Mouse (Mus musculus) heart, adult 2 months (tissue): Measurements from ENCODE around the gene Asb1. TPM values are rescaled to one million over a fixed set of nuclear protein-coding genes. Genes with fewer than 3 reads are reported as not detected.

Experiments
- DNase-seq, 2 experiments: peaks; one replicate each; pipeline ENCODE4 v3.0.0; 2021
- H3K27ac ChIP-seq: fragments of 200-600 bp; 2 replicates; pipeline ENCODE4 v1.8.1; 2022
- H3K27me3 ChIP-seq: fragments of 200-500 bp; 2 replicates; pipeline ENCODE4 v1.6.1; 2012; ENCODE audit warnings: mild to moderate bottlenecking, low read length, inconsistent platforms, mixed read lengths; ENCODE audit not compliant: control insufficient read depth, insufficient read depth
- H3K36me3 ChIP-seq: fragments of 200-500 bp; 2 replicates; pipeline ENCODE4 v1.6.1; 2012; ENCODE audit warnings: low read length, inconsistent platforms; ENCODE audit not compliant: control insufficient read depth, insufficient read depth
- H3K4me1 ChIP-seq: fragments of 200-500 bp; 2 replicates; pipeline ENCODE4 v1.6.1; 2011; ENCODE audit warnings: low read length; ENCODE audit not compliant: control insufficient read depth, insufficient read depth
- H3K4me3 ChIP-seq: fragments of 200-600 bp; 2 replicates; pipeline ENCODE4 v1.8.1; 2022
- H3K79me2 ChIP-seq: fragments of 200-500 bp; replicated peaks from 2 replicates; pipeline ENCODE4 v1.6.1; 2012; ENCODE audit warnings: mild to moderate bottlenecking, inconsistent platforms, low read length, moderate library complexity, mixed read lengths; ENCODE audit not compliant: control insufficient read depth, insufficient read depth
- H3K9ac ChIP-seq: fragments of 200-500 bp; 2 replicates; pipeline ENCODE4 v1.6.1; 2012; ENCODE audit warnings: low read depth, mild to moderate bottlenecking, control low read depth, inconsistent platforms, low read length, mixed read lengths
- CTCF ChIP-seq: fragments of 200-600 bp; IDR thresholded peaks from 2 replicates; pipeline ENCODE4 v1.8.1; 2022; ENCODE audit warnings: antibody characterized with exemption, mild to moderate bottlenecking, moderate library complexity
- EP300 ChIP-seq: fragments of 200-500 bp; IDR thresholded peaks from 2 replicates; pipeline ENCODE4 v1.6.1; 2011; ENCODE audit warnings: low read depth, low read length, control low read depth; ENCODE audit not compliant: insufficient read depth
- POLR2A ChIP-seq: fragments of 200-500 bp; IDR thresholded peaks from 2 replicates; pipeline ENCODE4 v1.6.1; 2011; ENCODE audit warnings: mild to moderate bottlenecking, low read depth, low read length, control low read depth; ENCODE audit not compliant: insufficient read depth
- WGBS: fragments of 180-500 bp; shearing (Covaris S2); methylation state at CpG from one replicate; pipeline ENCODE4 v1.1.7; 2018; 5-methylcytosine and 5-hydroxymethylcytosine counted together
- intact Hi-C: fragments of 180-260 bp; cut with DNase I; formaldehyde crosslinking; loops from one replicate; pipeline ENCODE4 v1.15.1; 2025
- polyA plus RNA-seq: library from polyadenylated mRNA; depleted of rRNA; stranded (reverse); fragments of >200 nt; gene quantifications from 2 replicates; pipeline ENCODE4 v1.2.3, GENCODE M21; 2012
- total RNA-seq, 2 experiments: library from RNA; stranded (reverse); gene quantifications; 2 replicates each; pipeline ENCODE4 v1.2.3; 2021

Asb1 gene
- total and polyA plus RNA-seq, 3 experiments: 8.1 to 19.4 (median 17.9) TPM

DNA sequence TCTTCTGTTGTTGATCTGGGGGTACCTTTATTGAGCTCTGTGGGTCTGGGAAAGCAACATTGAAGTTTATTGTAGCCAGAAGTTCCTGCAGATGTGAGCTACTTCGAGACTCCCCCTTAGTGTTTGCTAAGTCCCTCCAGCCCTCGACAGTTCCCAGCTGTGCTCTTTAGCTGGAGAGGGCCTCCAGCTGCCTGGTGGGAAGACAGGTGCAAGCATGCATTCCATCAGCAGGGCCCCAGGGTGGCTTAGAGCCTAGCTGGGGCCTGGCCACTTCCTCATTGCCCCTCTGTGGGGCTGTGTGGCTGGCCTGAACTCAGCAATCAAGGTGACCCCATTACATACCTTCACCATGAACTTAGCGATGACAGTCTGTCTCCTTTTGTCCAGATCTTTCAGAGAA lies 35.7 kb upstream of the Asb1 start:
- no peaks in the 10 kb centered on the region for H3K36me3 ChIP-seq
- TF ChIP-seq CTCF (no peak), EP300 (no peak), POLR2A (no peak)
- H3K9ac ChIP-seq: no peak overlapping the region
- H3K4me1 ChIP-seq: no peaks in the 10 kb centered on the region
- intact Hi-C loops: no loop called here
- WGBS: 58% methylated on average over 3 of the region's 3 CpGs
- H3K4me3 ChIP-seq: no peak overlapping the region
- H3K27me3 ChIP-seq: no peaks in the 10 kb centered on the region
- no peak overlapping the region for H3K27ac ChIP-seq
- no peaks in the 10 kb centered on the region for H3K79me2 ChIP-seq
- DNase-seq: no peak

DNA sequence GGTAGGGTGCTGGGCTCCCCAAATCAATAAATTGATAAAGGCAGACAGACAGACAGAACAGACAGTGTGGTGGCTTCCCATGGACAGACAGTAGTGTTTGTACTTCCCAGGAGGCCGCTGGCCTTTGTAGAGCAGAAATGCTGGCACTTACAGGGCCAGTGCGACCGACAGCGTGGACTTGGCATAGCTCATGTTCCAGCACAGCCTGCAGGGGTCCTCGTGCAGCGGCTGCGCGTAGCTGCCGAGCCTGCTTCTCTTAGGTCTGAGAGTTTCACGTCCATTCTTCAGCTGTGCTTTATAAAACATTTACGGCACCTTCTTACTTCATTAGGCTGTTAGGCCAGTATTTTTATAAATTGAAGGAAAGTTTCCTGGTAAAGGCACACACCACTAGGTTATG lies 25.4 kb upstream of the Asb1 start:
- no peak for TF ChIP-seq CTCF
- TF ChIP-seq POLR2A: no peak
- no peak for TF ChIP-seq EP300
- Histone ChIP-seq H3K27me3 (no peaks in the 10 kb centered on the region), H3K9ac (no peak overlapping the region), H3K36me3 (no peaks in the 10 kb centered on the region), H3K4me3 (no peak overlapping the region), H3K4me1 (no peaks in the 10 kb centered on the region), H3K79me2 (no peaks in the 10 kb centered on the region), H3K27ac (no peak overlapping the region)
- 83% methylated on average over 11 of the region's 11 CpGs for WGBS
- intact Hi-C loops: no loop called here
- DNase-seq: no peak

DNA sequence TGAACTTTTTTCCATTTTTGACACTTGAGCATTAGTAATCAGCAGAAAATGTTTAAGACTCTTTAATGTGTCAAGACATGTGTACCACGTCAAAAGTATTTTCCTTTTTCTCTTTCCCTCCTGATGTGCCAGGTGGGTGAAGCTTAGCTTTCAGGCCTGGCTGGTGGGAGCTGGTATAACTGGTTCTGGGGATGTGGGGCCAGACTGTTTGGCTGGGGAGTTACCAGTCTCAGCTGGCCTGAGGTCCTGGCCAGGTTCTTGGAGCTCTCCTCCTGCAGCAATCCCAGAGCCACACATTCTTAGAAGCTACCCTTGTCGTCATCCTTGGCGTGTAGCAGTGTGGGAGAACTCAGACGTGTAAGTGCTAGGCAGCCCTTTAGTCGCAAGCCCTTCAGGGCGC lies 24.7 kb upstream of the Asb1 start:
- DNase-seq: no peak
- Histone ChIP-seq H3K4me3 (no peak overlapping the region), H3K9ac (no peak overlapping the region), H3K4me1 (no peaks in the 10 kb centered on the region), H3K27ac (no peak overlapping the region), H3K27me3 (no peaks in the 10 kb centered on the region), H3K36me3 (no peaks in the 10 kb centered on the region), H3K79me2 (no peaks in the 10 kb centered on the region)
- TF ChIP-seq EP300 (no peak), POLR2A (no peak), CTCF (no peak)
- 89% methylated on average over 6 of the region's 6 CpGs for WGBS
- intact Hi-C loops: no loop called here

DNA sequence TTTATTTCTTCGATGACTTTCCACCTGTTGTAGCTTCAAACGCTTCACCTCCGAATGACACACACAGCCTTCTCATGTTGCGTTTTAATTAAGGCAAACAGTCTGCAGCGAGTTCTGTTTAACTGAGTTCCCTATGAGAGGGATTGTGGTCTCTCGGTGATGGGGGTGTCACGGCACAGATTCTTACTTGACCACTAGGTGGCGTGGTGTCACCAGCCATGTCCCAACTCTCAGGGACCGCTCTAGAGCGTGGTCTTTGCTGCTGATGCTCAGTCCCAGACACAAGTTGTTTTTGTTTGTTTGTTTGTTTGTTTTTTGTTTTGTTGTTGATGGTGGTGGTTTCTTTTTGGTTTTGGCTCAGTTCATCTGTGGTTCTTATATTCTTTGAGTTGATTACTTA lies 16.6 kb upstream of the Asb1 start:
- Histone ChIP-seq H3K4me3 (no peak overlapping the region), H3K79me2 (no peaks in the 10 kb centered on the region), H3K27ac (no peak overlapping the region), H3K36me3 (no peaks in the 10 kb centered on the region), H3K27me3 (no peaks in the 10 kb centered on the region), H3K4me1 (no peaks in the 10 kb centered on the region), H3K9ac (no peak overlapping the region)
- TF ChIP-seq POLR2A (no peak), CTCF (peak; percentile 93), EP300 (peak; percentile 67)
- intact Hi-C loops: loop anchor here (1.0 to 5.0 kb wide), 4 partner anchors 39 to 1087 kb away; no protein-coding TSS in a partner anchor
- 26% methylated on average over 10 of the region's 10 CpGs for WGBS
- DNase-seq: peak; percentile 49 to 55

- H3K27ac ChIP-seq: no peak overlapping the region
- DNase-seq: peak in 1 of 2 experiments; percentile 10
- TF ChIP-seq POLR2A (no peak), CTCF (no peak), EP300 (no peak)
- intact Hi-C loops: no loop called here
- 73% methylated on average over 14 of the region's 14 CpGs for WGBS
- no peaks in the 10 kb centered on the region for H3K36me3 ChIP-seq
- no peaks in the 10 kb centered on the region for H3K4me1 ChIP-seq
- no peak overlapping the region for H3K9ac ChIP-seq
- H3K27me3 ChIP-seq: no peaks in the 10 kb centered on the region
- H3K79me2 ChIP-seq: no peaks in the 10 kb centered on the region
- H3K4me3 ChIP-seq: no peak overlapping the region
These were observed 14.5 kb upstream of the Asb1 start for GRCm38 (mm10) chr1:91525838-91526237.

GRCm38 (mm10) chr1:91530166-91530565 lies 10.2 kb upstream of the Asb1 start:
- Histone ChIP-seq H3K36me3 (no peaks in the 10 kb centered on the region), H3K4me1 (no peaks in the 10 kb centered on the region), H3K4me3 (no peak overlapping the region), H3K27ac (no peak overlapping the region), H3K9ac (no peak overlapping the region), H3K27me3 (no peaks in the 10 kb centered on the region), H3K79me2 (no peaks in the 10 kb centered on the region)
- 96% methylated on average over 9 of the region's 9 CpGs for WGBS
- no peak for DNase-seq
- TF ChIP-seq POLR2A: no peak
- intact Hi-C loops: no loop called here

- intact Hi-C loops: no loop called here
- 52% methylated on average over 4 of the region's 4 CpGs for WGBS
- no peak for TF ChIP-seq CTCF
- TF ChIP-seq POLR2A: no peak
- TF ChIP-seq EP300: no peak
These were observed 8.1 kb upstream of the Asb1 start for GRCm38 (mm10) chr1:91532243-91532642.

More at GRCm38 (mm10) chr1:91532243-91532642, 8.1 kb upstream of the Asb1 start:
- H3K79me2 ChIP-seq: no peaks in the 10 kb centered on the region
- H3K4me1 ChIP-seq: no peaks in the 10 kb centered on the region
- H3K9ac ChIP-seq: no peak overlapping the region
- DNase-seq: no peak
- no peak overlapping the region for H3K27ac ChIP-seq
- H3K4me3 ChIP-seq: no peak overlapping the region
- H3K36me3 ChIP-seq: no peaks in the 10 kb centered on the region
- no peaks in the 10 kb centered on the region for H3K27me3 ChIP-seq
